Mouse (Mus musculus): ENCODE data around the gene Frmd4a.
"Not testable (repeated sequence)": the region's sequence is repeated elsewhere in the genome, so short reads cannot be mapped to it uniquely, and the experiment has no call there.

Frmd4a gene

GRCm38 (mm10) chr2:4223316-4223715 lies 205.8 kb downstream of the Frmd4a start:
- no peak for DNase-seq

- peak; percentile 37 for DNase-seq
These were observed 209.5 kb downstream of the Frmd4a start for GRCm38 (mm10) chr2:4226941-4227558.

GRCm38 (mm10) chr2:4227563-4227962 lies 210.0 kb downstream of the Frmd4a start:
- DNase-seq, result no peak

- DNase-seq, result no peak
These were observed 211.0 kb downstream of the Frmd4a start for GRCm38 (mm10) chr2:4228510-4228909.

GRCm38 (mm10) chr2:4232335-4232734 lies 214.8 kb downstream of the Frmd4a start:
- DNase-seq, result no peak

- DNase-seq, result no peak
These were observed 215.3 kb downstream of the Frmd4a start for GRCm38 (mm10) chr2:4232761-4233322.

GRCm38 (mm10) chr2:4237686-4238085 lies 220.2 kb downstream of the Frmd4a start:
- DNase-seq, result no peak

GRCm38 (mm10) chr2:4249723-4250122 lies 232.2 kb downstream of the Frmd4a start:
- DNase-seq, result no peak

- DNase-seq, result no peak
These were observed 235.2 kb downstream of the Frmd4a start for GRCm38 (mm10) chr2:4252541-4253291.

- DNase-seq, result no peak
These were observed 235.8 kb downstream of the Frmd4a start for GRCm38 (mm10) chr2:4253348-4253747.

GRCm38 (mm10) chr2:4254083-4254482 lies 236.6 kb downstream of the Frmd4a start:
- DNase-seq, result no peak

GRCm38 (mm10) chr2:4256242-4256641 lies 238.7 kb downstream of the Frmd4a start:
- no peak for DNase-seq

- no peak for DNase-seq
These were observed 240.1 kb downstream of the Frmd4a start for GRCm38 (mm10) chr2:4257604-4258003.

GRCm38 (mm10) chr2:4258803-4259202 lies 241.3 kb downstream of the Frmd4a start:
- not testable (repeated sequence) for DNase-seq

- DNase-seq, result no peak
These were observed 243.0 kb downstream of the Frmd4a start for GRCm38 (mm10) chr2:4260324-4261058.

GRCm38 (mm10) chr2:4262667-4263066 lies 245.2 kb downstream of the Frmd4a start:
- no peak for DNase-seq

- no peak for DNase-seq
These were observed 249.9 kb downstream of the Frmd4a start for GRCm38 (mm10) chr2:4267377-4267776.

- no peak for DNase-seq
These were observed 265.3 kb downstream of the Frmd4a start for GRCm38 (mm10) chr2:4282777-4283176.

- no peak for DNase-seq
These were observed 268.3 kb downstream of the Frmd4a start for GRCm38 (mm10) chr2:4285693-4286291.

GRCm38 (mm10) chr2:4286390-4286901 lies 268.9 kb downstream of the Frmd4a start:
- DNase-seq, result no peak

- DNase-seq, result no peak
These were observed 273.0 kb downstream of the Frmd4a start for GRCm38 (mm10) chr2:4290475-4290874.

GRCm38 (mm10) chr2:4291100-4291499 lies 273.6 kb downstream of the Frmd4a start:
- peak; percentile 87 for DNase-seq

GRCm38 (mm10) chr2:4291671-4292070 lies 274.2 kb downstream of the Frmd4a start:
- DNase-seq, result no peak

Measured in right cerebral cortex, adult 18-20 months (tissue).